In genomic region chr8:92113901-92114300, GRCm38 (mm10) we compare ENCODE assay signal across 12 mouse cellular contexts.
DNase-seq lines count a peak whose midpoint lies in the region; ATAC-seq and TF ChIP-seq lines count a peak whose summit lies in the region.
"Had no signal": no experiment of that assay in that cellular context is flagged by ENCODE, and none has a peak within 500 bp of the region (broad histone marks: within the 10 kb centered on the region; RNA-seq: fewer than 3 reads in every experiment).

No protein-coding gene starts in this region.

- H3K9ac ChIP-seq in hindbrain, embryonic 11.5 days (ENCODE audit: low read depth, low read length), result no peak overlapping the region
- no peak overlapping the region for H3K9ac ChIP-seq in hindbrain, postnatal 0 days (replicated peaks; ENCODE audit: low read length)
- no peak overlapping the region for H3K9ac ChIP-seq in midbrain, embryonic 12.5 days (replicated peaks)
- no peak overlapping the region for H3K9ac ChIP-seq in midbrain, embryonic 15.5 days
- no peak overlapping the region for H3K9ac ChIP-seq in stomach, embryonic 15.5 days
- H3K9ac ChIP-seq: liver, embryonic 14.5 days had no signal

- no peaks in the 10 kb centered on the region for H3K27me3 ChIP-seq in hindbrain, embryonic 11.5 days (ENCODE audit: control insufficient read depth, insufficient read depth, low read length)
- no peaks in the 10 kb centered on the region for H3K27me3 ChIP-seq in hindbrain, postnatal 0 days (ENCODE audit: insufficient read depth, low read length)
- peaks cover 18% of the 10 kb centered on the region for H3K27me3 ChIP-seq in midbrain, embryonic 12.5 days
- H3K27me3 ChIP-seq in midbrain, embryonic 15.5 days (replicated peaks), result peaks cover 3% of the 10 kb centered on the region
- H3K27me3 ChIP-seq in limb, embryonic 10.5 days (ENCODE audit: low read depth, poor library complexity, severe bottlenecking), result peaks cover 41% of the 10 kb centered on the region
- H3K27me3 ChIP-seq in stomach, embryonic 15.5 days (replicated peaks), result 0 out of 2 replicates have a peak, but pooled peaks cover 2% of the 10 kb centered on the region

- 0 out of 2 replicates have a peak overlapping the region, but pooled peaks have one; percentile 1 for H3K4me2 ChIP-seq in hindbrain, embryonic 11.5 days (replicated peaks; ENCODE audit: low read depth, low read length)
- H3K4me2 ChIP-seq in hindbrain, postnatal 0 days (ENCODE audit: low read depth, low read length), result no peak overlapping the region
- H3K4me2 ChIP-seq in midbrain, embryonic 12.5 days (replicated peaks), result peak overlapping the region; percentile 38
- no peak overlapping the region; the same call in 1 of the 2 replicates for H3K4me2 ChIP-seq in midbrain, embryonic 15.5 days
- peak overlapping the region; percentile 4; the same call in 1 of the 2 replicates for H3K4me2 ChIP-seq in stomach, embryonic 15.5 days

- WGBS in hindbrain, embryonic 11.5 days, result 10% methylated on average over 9 of the region's 9 CpGs
- WGBS in hindbrain, postnatal 0 days, result 16% methylated on average over 9 of the region's 9 CpGs
- WGBS in midbrain, embryonic 12.5 days, result under 1% methylated on average over 9 of the region's 9 CpGs
- 4% methylated on average over 9 of the region's 9 CpGs for WGBS in midbrain, embryonic 15.5 days
- WGBS in limb, embryonic 10.5 days, result 7% methylated on average over 9 of the region's 9 CpGs
- WGBS in stomach, embryonic 15.5 days, result 16% methylated on average over 9 of the region's 9 CpGs

- ATAC-seq in hindbrain, embryonic 11.5 days (ENCODE audit: low FRiP score), result no peak
- no peak for ATAC-seq in hindbrain, postnatal 0 days
- ATAC-seq in midbrain, embryonic 12.5 days (ENCODE audit: low FRiP score, low read depth), result no peak
- no peak for ATAC-seq in midbrain, embryonic 15.5 days (replicated peaks)
- no peak for ATAC-seq in stomach, embryonic 15.5 days (ENCODE audit: insufficient read depth, low FRiP score, low read depth)
- ATAC-seq: intestine, embryonic 16.5 days had no signal

- no peaks in the 10 kb centered on the region for H3K36me3 ChIP-seq in hindbrain, embryonic 11.5 days (ENCODE audit: control insufficient read depth, insufficient read depth, low read length)
- no peaks in the 10 kb centered on the region for H3K36me3 ChIP-seq in hindbrain, postnatal 0 days (ENCODE audit: insufficient read depth, low read length)
- H3K36me3 ChIP-seq in midbrain, embryonic 12.5 days, result no peaks in the 10 kb centered on the region
- no peaks in the 10 kb centered on the region for H3K36me3 ChIP-seq in midbrain, embryonic 15.5 days (replicated peaks)
- H3K36me3 ChIP-seq in limb, embryonic 10.5 days, result no peaks in the 10 kb centered on the region
- H3K36me3 ChIP-seq in stomach, embryonic 15.5 days, result no peaks in the 10 kb centered on the region

- H3K4me3 ChIP-seq in hindbrain, embryonic 11.5 days (ENCODE audit: low read depth, low read length), result no peak overlapping the region
- H3K4me3 ChIP-seq in hindbrain, postnatal 0 days (ENCODE audit: low read length), result no peak overlapping the region
- H3K4me3 ChIP-seq in midbrain, embryonic 12.5 days, result no peak overlapping the region
- no peak overlapping the region for H3K4me3 ChIP-seq in midbrain, embryonic 15.5 days
- peak overlapping the region; percentile 28; the same call in 1 of the 2 replicates for H3K4me3 ChIP-seq in limb, embryonic 10.5 days
- H3K4me3 ChIP-seq in stomach, embryonic 15.5 days (replicated peaks), result no peak overlapping the region
- H3K4me3 ChIP-seq: erythroblast, embryonic 14.5 days had no signal

- H3K27ac ChIP-seq in hindbrain, embryonic 11.5 days (ENCODE audit: low read depth, low read length), result no peak overlapping the region
- H3K27ac ChIP-seq in hindbrain, postnatal 0 days, result no peak overlapping the region
- peak overlapping the region; percentile 27; the same call in 1 of the 2 replicates for H3K27ac ChIP-seq in midbrain, embryonic 12.5 days (replicated peaks)
- no peak overlapping the region for H3K27ac ChIP-seq in midbrain, embryonic 15.5 days
- no peak overlapping the region for H3K27ac ChIP-seq in limb, embryonic 10.5 days
- H3K27ac ChIP-seq in stomach, embryonic 15.5 days, result no peak overlapping the region
- H3K27ac ChIP-seq: liver, embryonic 14.5 days had no signal

- DNase-seq in hindbrain, embryonic 11.5 days (ENCODE audit: low spot score), result peak; percentile 61
- no peak for DNase-seq in hindbrain, postnatal 0 days (ENCODE audit: low spot score)
- DNase-seq in limb, embryonic 10.5 days (ENCODE audit: low spot score), result peak; percentile 70
- no peak for DNase-seq in left cerebral cortex, postnatal 4 days
- no peak for DNase-seq in left cerebral cortex, postnatal 36 days (ENCODE audit: low spot score in 2 of 2)
- DNase-seq: thymus, postnatal 14 days had no signal

- 0 out of 2 replicates have a peak, but pooled peaks cover 2% of the 10 kb centered on the region for H3K4me1 ChIP-seq in hindbrain, embryonic 11.5 days (replicated peaks; ENCODE audit: control insufficient read depth, insufficient read depth, low read length)
- peaks cover 4% of the 10 kb centered on the region; the same call in 1 of the 2 replicates for H3K4me1 ChIP-seq in hindbrain, postnatal 0 days (ENCODE audit: insufficient read depth, low read length)
- peaks cover 23% of the 10 kb centered on the region for H3K4me1 ChIP-seq in midbrain, embryonic 12.5 days
- peaks cover 14% of the 10 kb centered on the region for H3K4me1 ChIP-seq in midbrain, embryonic 15.5 days
- H3K4me1 ChIP-seq in limb, embryonic 10.5 days, result peaks cover 25% of the 10 kb centered on the region
- H3K4me1 ChIP-seq in stomach, embryonic 15.5 days, result peaks cover 3% of the 10 kb centered on the region; the same call in 1 of the 2 replicates

- no peak for TF ChIP-seq CTCF in hindbrain, postnatal 0 days (IDR thresholded peaks at IDR 0.05; ENCODE audit: low read depth)

- H3K9me3 ChIP-seq in hindbrain, embryonic 11.5 days (ENCODE audit: control insufficient read depth, low read length), result no peaks in the 10 kb centered on the region
- no peaks in the 10 kb centered on the region for H3K9me3 ChIP-seq in hindbrain, postnatal 0 days (ENCODE audit: low read length)
- no peaks in the 10 kb centered on the region for H3K9me3 ChIP-seq in midbrain, embryonic 12.5 days
- no peaks in the 10 kb centered on the region for H3K9me3 ChIP-seq in midbrain, embryonic 15.5 days
- H3K9me3 ChIP-seq in limb, embryonic 10.5 days (replicated peaks), result no peaks in the 10 kb centered on the region
- H3K9me3 ChIP-seq in stomach, embryonic 15.5 days, result no peaks in the 10 kb centered on the region

- intact Hi-C loops in left cerebral cortex, postnatal 4 days (cut with DNase I), result no loop called here
- intact Hi-C loops in left cerebral cortex, postnatal 36 days (cut with DNase I), result no loop called here

Comparison
In these comparisons a context has a peak if more than half of its experiments do, and no peak if none do; other contexts are left out.
1. DNase-seq: peak in hindbrain, embryonic 11.5 days (single experiment) and limb, embryonic 10.5 days (single experiment); none in hindbrain, postnatal 0 days (single experiment), left cerebral cortex, postnatal 4 days (single experiment) and left cerebral cortex, postnatal 36 days (0 of 2).
2. H3K4me2 ChIP-seq: peak in hindbrain, embryonic 11.5 days (single experiment), midbrain, embryonic 12.5 days (single experiment) and stomach, embryonic 15.5 days (single experiment); none in hindbrain, postnatal 0 days (single experiment) and midbrain, embryonic 15.5 days (single experiment).